Mouse (Mus musculus): ENCODE results near the gene Orai3.
"Not testable (repeated sequence)": the region's sequence is repeated elsewhere in the genome, so short reads cannot be mapped to it uniquely, and the experiment has no call there.

Gene Orai3

GRCm38 (mm10) chr7:127769651-127770038 is at the start of gene Orai3:
TSS of gene Orai3 (plus strand) at chr7:127769815.
- DNase-seq: peak; percentile 90 to 91

- no peak for DNase-seq
Observed at GRCm38 (mm10) chr7:127725490-127725889, 44.1 kb upstream of the Orai3 start.

GRCm38 (mm10) chr7:127725924-127726323 is 43.7 kb upstream of the Orai3 start:
- DNase-seq: no peak

GRCm38 (mm10) chr7:127727898-127728297 is 41.7 kb upstream of the Orai3 start:
- DNase-seq: no peak

- DNase-seq: no peak
Observed at GRCm38 (mm10) chr7:127730170-127730569, 39.4 kb upstream of the Orai3 start.

GRCm38 (mm10) chr7:127732066-127732465 is 37.5 kb upstream of the Orai3 start, which contains the start of gene Ctf2:
TSS of gene Ctf2 (minus strand) at chr7:127732166.
- not testable (repeated sequence) for DNase-seq

GRCm38 (mm10) chr7:127744366-127745045 is 25.1 kb upstream of the Orai3 start, which contains the start of gene Fbxl19:
TSS of gene Fbxl19 (plus strand) at chr7:127744543.
- DNase-seq: peak; percentile 73 to 80

- peak; percentile 87 to 91 for DNase-seq
Observed at GRCm38 (mm10) chr7:127745251-127745651, 24.4 kb upstream of the Orai3 start.

- peak; percentile 71 to 75 for DNase-seq
Observed at GRCm38 (mm10) chr7:127745652-127746493, 23.7 kb upstream of the Orai3 start.

- DNase-seq: peak in 1 of 2 experiments; percentile 5
Observed at GRCm38 (mm10) chr7:127746494-127747491, 22.8 kb upstream of the Orai3 start.

GRCm38 (mm10) chr7:127747559-127748234 is 21.9 kb upstream of the Orai3 start:
- no peak for DNase-seq

GRCm38 (mm10) chr7:127748235-127748560 is 21.4 kb upstream of the Orai3 start:
- DNase-seq: no peak

GRCm38 (mm10) chr7:127750131-127751127 is 19.2 kb upstream of the Orai3 start:
- no peak for DNase-seq

- DNase-seq: no peak
Observed at GRCm38 (mm10) chr7:127751619-127752018, 18.0 kb upstream of the Orai3 start.

- DNase-seq: no peak
Observed at GRCm38 (mm10) chr7:127752069-127752468, 17.5 kb upstream of the Orai3 start.

GRCm38 (mm10) chr7:127753158-127753557 is 16.5 kb upstream of the Orai3 start:
- no peak for DNase-seq

- no peak for DNase-seq
Observed at GRCm38 (mm10) chr7:127753741-127754140, 15.9 kb upstream of the Orai3 start.

GRCm38 (mm10) chr7:127759716-127760115 is 9.9 kb upstream of the Orai3 start:
- DNase-seq: no peak

GRCm38 (mm10) chr7:127760478-127760877 is 9.1 kb upstream of the Orai3 start:
- no peak for DNase-seq

GRCm38 (mm10) chr7:127761026-127761425 is 8.6 kb upstream of the Orai3 start:
- DNase-seq: peak; percentile 76

- no peak for DNase-seq
Observed at GRCm38 (mm10) chr7:127763642-127764041, 6.0 kb upstream of the Orai3 start.
